ENCODE assay signal across 23 mouse cellular contexts in genomic region chr6:24616746-24617145, GRCm38 (mm10). TPM values are rescaled to one million over a fixed set of nuclear protein-coding genes. Genes with fewer than 3 reads are reported as not detected.
DNase-seq lines count a peak whose midpoint lies in the region; ATAC-seq and TF ChIP-seq lines count a peak whose summit lies in the region.
"Had no signal": no experiment of that assay in that cellular context is flagged by ENCODE, and none has a peak within 500 bp of the region (broad histone marks: within the 10 kb centered on the region; RNA-seq: fewer than 3 reads in every experiment).

No protein-coding gene starts in this region.

- no peak overlapping the region for H3K4me2 ChIP-seq in hindbrain, postnatal 0 days (ENCODE audit: low read depth, low read length)
- H3K4me2 ChIP-seq in hindbrain, embryonic 11.5 days (replicated peaks; ENCODE audit: low read depth, low read length) = no peak overlapping the region
- H3K4me2 ChIP-seq: forebrain, embryonic 12.5 days; heart, embryonic 11.5 days; hindbrain, embryonic 14.5 days; kidney, embryonic 15.5 days; lung, embryonic 15.5 days had no signal

- 51% methylated on average over 4 of the region's 4 CpGs for WGBS in hindbrain, postnatal 0 days
- WGBS in hindbrain, embryonic 11.5 days = 87% methylated on average over 4 of the region's 4 CpGs

- TF ChIP-seq CTCF in hindbrain, postnatal 0 days (IDR thresholded peaks at IDR 0.05; ENCODE audit: low read depth) = no peak

- peak; percentile 74 for DNase-seq in hindbrain, postnatal 0 days (ENCODE audit: low spot score)
- no peak for DNase-seq in hindbrain, embryonic 11.5 days (ENCODE audit: low spot score)
- peak; percentile 77 for DNase-seq in cerebellum, adult 11-12 months
- peak; percentile 78 to 87 for DNase-seq in cerebellum, postnatal 10 days
- peak; percentile 21 for DNase-seq in telencephalon, adult 2 months (ENCODE audit: low read depth, low spot score)
- DNase-seq in ovary, postnatal 10 days (ENCODE audit: low spot score) = no peak
- no peak for DNase-seq in adrenal gland, postnatal 25 days
- DNase-seq: gastrocnemius, postnatal 25 days; heart, postnatal 10 days; lung, postnatal 4 days; thymus, adult 2 months had no signal

- no peaks in the 10 kb centered on the region for H3K27me3 ChIP-seq in hindbrain, postnatal 0 days (ENCODE audit: insufficient read depth, low read length)
- no peaks in the 10 kb centered on the region for H3K27me3 ChIP-seq in hindbrain, embryonic 11.5 days (ENCODE audit: control insufficient read depth, insufficient read depth, low read length)
- H3K27me3 ChIP-seq: forebrain, embryonic 12.5 days; kidney, embryonic 15.5 days; lung, embryonic 15.5 days had no signal

- H3K4me3 ChIP-seq in hindbrain, postnatal 0 days (ENCODE audit: low read length) = no peak overlapping the region
- no peak overlapping the region for H3K4me3 ChIP-seq in hindbrain, embryonic 11.5 days (ENCODE audit: low read depth, low read length)
- H3K4me3 ChIP-seq: embryonic facial prominence, embryonic 10.5 days; forebrain, embryonic 12.5 days; kidney, embryonic 15.5 days; lung, embryonic 15.5 days had no signal

- peaks cover 31% of the 10 kb centered on the region; the same call in 1 of the 2 replicates for H3K36me3 ChIP-seq in hindbrain, postnatal 0 days (ENCODE audit: insufficient read depth, low read length)
- no peaks in the 10 kb centered on the region for H3K36me3 ChIP-seq in hindbrain, embryonic 11.5 days (ENCODE audit: control insufficient read depth, insufficient read depth, low read length)

- H3K9me3 ChIP-seq in hindbrain, postnatal 0 days (ENCODE audit: low read length) = no peaks in the 10 kb centered on the region
- H3K9me3 ChIP-seq in hindbrain, embryonic 11.5 days (ENCODE audit: control insufficient read depth, low read length) = no peaks in the 10 kb centered on the region
- H3K9me3 ChIP-seq: embryonic facial prominence, embryonic 10.5 days; forebrain, embryonic 12.5 days; kidney, embryonic 15.5 days; lung, embryonic 15.5 days had no signal

- peak; percentile 89 for ATAC-seq in hindbrain, postnatal 0 days
- no peak for ATAC-seq in hindbrain, embryonic 11.5 days (ENCODE audit: low FRiP score)
- ATAC-seq: intestine, postnatal 0 days had no signal

- no peaks in the 10 kb centered on the region for H3K4me1 ChIP-seq in hindbrain, postnatal 0 days (ENCODE audit: insufficient read depth, low read length)
- H3K4me1 ChIP-seq in hindbrain, embryonic 11.5 days (replicated peaks; ENCODE audit: control insufficient read depth, insufficient read depth, low read length) = no peaks in the 10 kb centered on the region
- H3K4me1 ChIP-seq: embryonic facial prominence, embryonic 10.5 days; forebrain, embryonic 12.5 days; kidney, embryonic 15.5 days; lung, embryonic 15.5 days had no signal

- H3K27ac ChIP-seq in hindbrain, postnatal 0 days = peak overlapping the region; percentile 54; the same call in 1 of the 2 replicates
- H3K27ac ChIP-seq in hindbrain, embryonic 11.5 days (ENCODE audit: low read depth, low read length) = no peak overlapping the region
- H3K27ac ChIP-seq: embryonic facial prominence, embryonic 10.5 days; forebrain, embryonic 12.5 days; hindbrain, embryonic 14.5 days; kidney, embryonic 15.5 days; liver, embryonic 14.5 days; lung, embryonic 15.5 days had no signal

- no peak overlapping the region for H3K9ac ChIP-seq in hindbrain, postnatal 0 days (replicated peaks; ENCODE audit: low read length)
- no peak overlapping the region for H3K9ac ChIP-seq in hindbrain, embryonic 11.5 days (ENCODE audit: low read depth, low read length)
- H3K9ac ChIP-seq: forebrain, embryonic 12.5 days; hindbrain, embryonic 14.5 days; kidney, embryonic 15.5 days; liver, embryonic 14.5 days; lung, embryonic 15.5 days had no signal

RNA-seq across cellular contexts. Expression of gene Lmod2, which starts 19.2 kb away (rescaled TPM):
- not detected in 2 replicates for total RNA-seq in hindbrain, postnatal 0 days (2014; rRNA removed)
- polyA plus RNA-seq in hindbrain, postnatal 0 days (2015; fragmentation: Nextera tagmentation; extraction: Ambion mirVana) = not detected in 2 replicates
- 0.07 TPM in 1 of 2 replicates, not detected in the other for polyA plus RNA-seq in hindbrain, embryonic 11.5 days (2014; fragmentation: Nextera tagmentation; extraction: Ambion mirVana)
- total RNA-seq in adrenal gland, postnatal 25 days (2021) = 0.46 TPM in 1 of 2 replicates, not detected in the other
- total RNA-seq: common myeloid progenitor, adult 5-6 weeks; layer of hippocampus, postnatal 14 days; left cerebral cortex, postnatal 14 days had no signal
- polyA plus RNA-seq: embryonic facial prominence, embryonic 10.5 days; forebrain, embryonic 12.5 days; hindbrain, embryonic 14.5 days; intestine, postnatal 0 days; stomach, embryonic 14.5 days had no signal

RNA-seq across cellular contexts. Expression of gene Wasl, which starts 48.1 kb away (rescaled TPM):
- 20.0 and 20.9 TPM in 2 replicates for total RNA-seq in hindbrain, postnatal 0 days (2014; rRNA removed)
- polyA plus RNA-seq in hindbrain, postnatal 0 days (2015; fragmentation: Nextera tagmentation; extraction: Ambion mirVana) = 57.4 and 61.0 TPM in 2 replicates
- polyA plus RNA-seq in hindbrain, embryonic 11.5 days (2014; fragmentation: Nextera tagmentation; extraction: Ambion mirVana) = 52.4 and 62.1 TPM in 2 replicates
- total RNA-seq in adrenal gland, postnatal 25 days (2021) = 59.3 and 70.6 TPM in 2 replicates

Comparison
In these comparisons a context has a peak if more than half of its experiments do, and no peak if none do; other contexts are left out.
1. DNase-seq: peak in hindbrain, postnatal 0 days (single experiment), cerebellum, adult 11-12 months (single experiment), cerebellum, postnatal 10 days (2 of 2) and telencephalon, adult 2 months (single experiment); none in hindbrain, embryonic 11.5 days (single experiment), ovary, postnatal 10 days (single experiment) and adrenal gland, postnatal 25 days (single experiment).